Mouse (Mus musculus): ENCODE data around the gene BC029722.

Gene BC029722

DNA sequence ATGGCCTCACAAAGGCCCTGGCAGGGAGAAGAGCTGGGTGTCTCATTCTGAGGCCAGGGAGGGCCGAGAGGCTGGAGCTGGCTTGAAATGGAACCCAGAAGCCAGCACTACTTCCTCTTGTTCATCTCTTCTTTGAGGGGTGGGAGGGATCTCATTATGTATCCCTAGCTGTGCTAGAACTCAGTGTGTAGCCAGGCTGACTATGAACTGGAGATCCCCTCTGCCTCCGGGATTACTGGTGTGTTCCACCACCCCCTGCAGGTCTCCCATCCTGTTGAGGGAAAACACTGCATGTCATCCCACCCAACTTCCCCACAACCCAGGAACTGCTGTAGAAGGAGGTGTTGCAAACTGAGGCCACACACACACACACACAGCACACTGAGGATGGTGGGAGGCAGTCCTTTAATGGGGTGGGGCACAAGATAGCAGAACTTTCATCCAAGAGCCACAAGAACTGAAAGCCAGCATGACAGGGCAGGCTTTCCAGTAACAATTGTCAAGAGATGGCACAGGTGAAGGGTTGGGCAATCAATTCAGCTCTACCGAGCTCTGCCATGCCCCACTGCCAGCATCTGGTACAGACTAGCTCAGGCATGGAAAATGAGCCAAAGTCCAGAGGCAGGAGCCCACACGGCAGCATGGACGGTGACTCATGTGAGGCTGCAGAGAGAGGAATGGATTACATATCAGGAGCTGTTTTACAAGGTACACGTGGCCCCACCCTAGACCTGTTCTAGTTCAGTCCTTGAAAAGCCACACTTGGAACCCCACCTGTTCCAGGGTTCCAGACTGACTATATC is 424 bp upstream of the BC029722 start:
- DNase-seq (ENCODE audit: extremely low read depth, low read depth), result no peak

DNA sequence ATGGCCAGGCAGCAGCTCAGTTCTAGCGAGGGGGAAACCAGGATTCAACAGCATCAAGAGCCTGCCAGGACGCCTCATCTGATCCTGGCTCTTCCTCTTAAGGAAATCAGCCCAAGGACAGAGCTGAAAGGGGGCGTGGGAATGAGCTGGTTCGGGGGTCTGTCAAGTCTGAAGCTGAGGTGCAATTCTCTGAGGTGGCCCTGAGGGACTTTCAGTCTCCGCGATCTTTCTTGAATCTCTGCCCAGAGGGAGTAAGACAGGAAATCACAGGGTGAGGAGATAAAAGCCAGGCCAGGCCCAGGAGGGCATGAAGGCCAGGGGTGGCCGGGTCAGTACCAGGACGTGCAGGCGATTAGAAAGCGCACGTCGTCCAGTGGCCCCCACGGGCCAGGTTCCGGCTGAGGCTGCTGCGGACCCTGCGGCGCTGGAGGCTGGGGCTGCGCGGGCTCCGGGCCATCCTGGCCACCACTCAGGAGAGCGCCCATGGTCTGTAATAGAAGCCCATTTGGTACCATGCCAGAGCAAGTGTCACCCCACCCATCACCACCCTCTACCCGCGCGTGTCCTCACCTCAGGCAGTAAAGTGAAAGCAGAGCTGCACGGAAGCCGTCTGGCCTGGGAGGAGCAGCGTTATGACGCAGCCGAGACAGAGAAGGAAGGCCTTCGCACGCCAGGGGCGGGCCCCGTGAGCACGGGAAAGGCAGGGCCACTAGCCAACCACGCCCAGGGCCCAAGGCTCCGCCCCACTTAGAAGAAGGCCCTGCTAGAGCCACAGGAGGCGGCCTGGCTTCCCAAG is 432 bp downstream of the BC029722 start:
- DNase-seq (ENCODE audit: extremely low read depth, low read depth), result peak; percentile 85

DNA sequence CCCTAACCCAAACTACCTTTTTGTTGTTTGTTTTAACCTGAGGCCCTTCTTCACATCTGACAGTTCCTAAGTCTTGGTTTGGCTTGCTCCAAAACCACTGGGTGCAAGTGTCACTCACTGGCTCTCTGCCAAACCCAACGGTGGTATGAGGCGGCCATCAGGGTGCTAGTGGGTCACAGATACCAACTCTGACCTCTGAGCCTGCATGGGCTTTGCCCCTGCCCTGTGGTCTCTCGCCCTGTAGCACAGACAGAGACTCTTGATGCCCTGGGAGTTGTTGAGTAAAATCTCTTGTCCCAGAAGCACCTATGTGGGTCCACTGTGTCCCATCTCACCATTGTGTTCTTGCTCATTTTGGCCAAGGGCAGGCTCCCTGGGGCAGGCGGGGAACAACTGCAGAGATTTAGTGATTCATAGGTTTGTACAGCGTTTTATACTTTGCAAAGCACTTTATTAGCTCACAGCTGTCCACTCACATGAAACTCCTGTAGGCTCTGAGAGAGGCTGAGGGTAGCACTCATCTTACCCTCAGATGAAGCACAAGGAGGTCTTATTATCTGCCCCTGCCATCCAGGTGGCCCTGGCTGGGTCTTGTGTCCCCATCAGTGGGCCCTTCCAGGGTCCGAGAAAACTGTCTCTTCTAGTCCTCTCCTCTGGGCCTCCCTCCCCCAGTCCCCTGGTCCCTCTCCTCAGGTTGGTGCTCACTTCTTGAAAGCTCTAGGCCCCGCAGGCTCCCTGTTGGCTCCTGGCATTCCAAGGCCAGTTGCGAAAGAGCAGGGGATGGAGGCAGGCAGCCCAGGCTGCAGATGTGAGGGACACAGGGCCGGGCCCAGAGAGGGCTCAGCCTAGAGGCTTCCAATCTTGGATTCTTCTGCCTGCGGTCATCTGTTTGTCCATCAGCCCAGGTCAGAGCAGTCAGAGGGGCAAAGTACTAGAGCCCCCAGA is 1.7 kb downstream of the BC029722 start:
- no peak for DNase-seq (ENCODE audit: extremely low read depth, low read depth)

DNA sequence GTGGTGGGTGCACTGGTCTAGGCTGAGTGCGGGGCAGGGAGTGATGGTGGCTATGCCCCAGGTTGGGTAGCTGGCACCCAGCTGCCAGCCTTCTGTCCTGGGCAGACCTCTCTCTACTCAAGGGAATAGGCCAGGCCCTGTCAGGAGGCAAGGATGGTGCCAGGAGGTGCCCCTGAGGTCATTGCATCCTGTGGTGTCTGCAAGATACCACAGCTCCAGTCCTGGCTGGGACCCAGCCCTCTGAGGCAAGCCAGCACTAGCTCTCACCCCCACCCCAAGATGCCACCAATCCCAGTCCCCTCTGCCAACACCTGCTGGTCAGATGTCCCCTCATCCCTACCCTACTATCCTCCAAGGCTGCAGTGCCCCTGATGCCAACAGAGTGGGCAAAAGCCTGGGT is 3.0 kb downstream of the BC029722 start:
- no peak for DNase-seq (ENCODE audit: extremely low read depth, low read depth)

DNA sequence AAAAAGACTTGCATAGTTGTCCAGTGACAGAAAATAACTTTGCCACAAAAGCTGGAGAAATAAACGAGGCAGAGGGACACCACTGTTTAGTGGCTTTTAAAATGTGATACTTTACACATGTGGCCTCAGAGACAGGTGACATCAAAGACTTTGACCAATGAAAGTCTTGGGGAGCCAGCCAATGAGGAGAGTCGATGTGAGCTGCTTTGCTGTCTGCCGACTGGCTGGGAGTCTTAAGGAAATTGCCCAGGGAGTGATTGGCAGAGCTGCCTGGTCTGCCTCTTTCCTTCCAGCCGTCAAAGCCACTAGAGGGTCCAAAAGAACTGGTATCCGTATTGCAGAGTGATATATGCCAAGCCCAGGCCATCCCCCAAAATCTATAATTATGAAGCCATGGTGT is 4.4 kb downstream of the BC029722 start:
- peak; percentile 32 for DNase-seq (ENCODE audit: extremely low read depth, low read depth)

DNA sequence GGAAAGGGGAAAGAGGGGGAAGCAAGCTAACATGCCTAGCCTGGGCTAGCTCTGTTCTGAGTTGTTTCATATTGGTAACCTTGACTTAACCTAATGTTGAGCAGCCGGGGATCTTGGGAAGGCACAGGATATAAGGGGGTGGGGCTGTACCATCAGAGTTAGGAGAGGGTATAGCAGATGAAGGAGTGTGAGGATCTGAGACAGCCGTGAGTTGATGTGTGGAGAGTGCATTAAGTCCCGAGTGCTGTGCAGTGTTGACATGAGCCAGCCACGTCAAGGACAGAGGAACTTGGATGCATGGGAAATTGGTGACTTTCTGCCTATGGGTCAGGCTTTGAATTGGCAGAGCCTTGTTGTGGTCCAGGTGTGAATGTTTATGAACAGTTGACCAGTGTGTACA is 6.6 kb downstream of the BC029722 start:
- no peak for DNase-seq (ENCODE audit: extremely low read depth, low read depth)

DNA sequence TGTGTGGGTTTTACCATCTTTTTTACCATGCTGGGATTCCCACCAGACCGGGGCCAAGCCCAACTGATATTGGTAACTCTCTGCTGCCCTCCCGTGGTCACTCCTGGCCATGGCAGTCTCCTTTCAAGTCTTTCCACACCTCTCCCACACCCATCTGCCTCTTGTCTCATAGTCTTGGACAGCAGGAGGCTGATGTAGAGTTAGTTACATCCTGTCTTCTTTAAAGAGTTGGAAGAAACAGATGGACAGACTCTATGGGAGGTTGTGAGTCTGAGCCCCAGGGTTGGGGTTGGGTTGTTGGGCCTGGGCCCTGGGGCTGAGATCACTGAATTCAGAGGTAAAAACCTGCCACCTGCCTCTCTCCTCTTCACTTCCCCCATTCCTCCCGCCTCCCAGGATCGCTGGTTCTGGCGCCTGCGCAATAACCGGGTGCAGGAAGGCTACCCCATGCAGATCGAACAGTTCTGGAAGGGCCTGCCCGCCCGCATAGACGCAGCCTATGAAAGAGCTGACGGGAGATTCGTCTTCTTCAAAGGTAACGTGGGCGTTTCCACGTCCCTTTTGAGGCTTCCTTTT is 7.3 kb downstream of the BC029722 start:
- DNase-seq (ENCODE audit: extremely low read depth, low read depth), result peak; percentile 50

DNA sequence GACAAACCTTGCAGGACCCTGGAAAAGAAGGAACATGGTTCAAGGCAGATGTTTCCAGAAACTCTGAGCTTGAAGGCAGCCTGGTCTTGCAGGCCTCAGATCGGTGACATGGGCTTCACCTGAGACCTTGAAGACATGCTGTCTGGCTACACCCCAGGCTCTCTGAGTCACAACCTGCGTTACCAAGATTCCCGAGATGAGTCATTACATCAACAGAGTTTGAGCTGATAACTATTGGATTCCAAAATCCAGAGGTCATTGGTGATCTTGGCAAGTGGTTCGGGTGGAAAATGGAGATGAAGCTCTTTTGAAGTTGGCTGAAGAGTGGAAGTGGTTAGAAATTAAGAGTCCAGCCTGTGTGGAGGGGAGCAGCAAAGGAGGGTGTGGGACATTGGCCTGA is 9.6 kb downstream of the BC029722 start:
- DNase-seq (ENCODE audit: extremely low read depth, low read depth), result no peak

DNA sequence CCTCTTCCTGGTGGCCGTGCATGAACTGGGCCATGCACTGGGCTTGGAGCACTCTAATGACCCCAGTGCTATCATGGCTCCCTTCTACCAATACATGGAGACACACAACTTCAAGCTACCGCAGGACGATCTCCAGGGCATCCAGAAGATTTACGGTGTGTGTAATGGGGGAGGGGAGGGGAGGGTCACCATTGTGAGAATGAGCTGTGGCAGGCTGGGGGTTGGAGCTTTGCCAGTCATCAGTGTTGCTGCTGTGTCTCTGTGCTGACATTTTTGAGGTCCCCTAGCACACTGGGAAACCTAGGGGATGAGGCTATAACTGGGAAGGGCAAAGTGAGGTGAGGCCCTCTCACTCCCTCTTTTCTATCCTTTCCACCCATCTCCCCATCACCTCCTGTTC is 11.8 kb downstream of the BC029722 start:
- DNase-seq (ENCODE audit: extremely low read depth, low read depth), result no peak

DNA sequence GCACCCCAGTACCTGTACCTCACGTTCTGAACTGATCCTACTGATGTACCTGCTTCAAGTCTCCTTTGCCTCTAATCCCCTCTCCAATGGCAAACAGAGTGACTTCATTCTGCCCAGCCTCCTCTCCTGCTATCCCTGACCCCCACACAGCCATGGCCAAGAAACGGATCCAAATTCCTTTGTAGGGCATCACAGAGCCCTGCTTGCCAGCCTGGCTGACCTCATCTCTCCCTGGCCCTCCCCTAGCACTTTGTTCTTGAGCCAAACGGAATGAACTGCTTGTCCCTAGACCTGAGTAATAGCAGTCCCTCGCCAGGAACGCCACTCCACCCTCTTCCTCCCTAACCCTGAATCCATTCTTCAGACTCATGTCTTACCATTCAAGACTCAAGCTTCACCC is 12.7 kb downstream of the BC029722 start:
- no peak for DNase-seq (ENCODE audit: extremely low read depth, low read depth)

DNA sequence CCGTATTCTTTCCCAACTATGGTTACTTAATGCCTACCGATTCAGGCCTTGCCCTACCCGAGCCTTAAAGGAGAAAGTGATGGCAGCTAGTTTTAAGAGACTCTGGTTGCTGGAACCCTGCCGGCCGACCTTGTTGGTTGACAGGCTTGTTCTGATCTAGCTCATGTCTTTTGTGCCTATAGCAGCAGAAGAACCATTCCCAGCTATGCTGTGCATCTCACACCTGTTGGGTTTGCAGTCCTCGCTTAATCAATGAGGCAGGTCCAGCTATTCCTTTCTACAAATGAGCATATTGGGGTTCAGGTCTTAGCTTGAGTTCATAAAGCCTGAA is 13.3 kb downstream of the BC029722 start:
- DNase-seq (ENCODE audit: extremely low read depth, low read depth), result no peak

DNA sequence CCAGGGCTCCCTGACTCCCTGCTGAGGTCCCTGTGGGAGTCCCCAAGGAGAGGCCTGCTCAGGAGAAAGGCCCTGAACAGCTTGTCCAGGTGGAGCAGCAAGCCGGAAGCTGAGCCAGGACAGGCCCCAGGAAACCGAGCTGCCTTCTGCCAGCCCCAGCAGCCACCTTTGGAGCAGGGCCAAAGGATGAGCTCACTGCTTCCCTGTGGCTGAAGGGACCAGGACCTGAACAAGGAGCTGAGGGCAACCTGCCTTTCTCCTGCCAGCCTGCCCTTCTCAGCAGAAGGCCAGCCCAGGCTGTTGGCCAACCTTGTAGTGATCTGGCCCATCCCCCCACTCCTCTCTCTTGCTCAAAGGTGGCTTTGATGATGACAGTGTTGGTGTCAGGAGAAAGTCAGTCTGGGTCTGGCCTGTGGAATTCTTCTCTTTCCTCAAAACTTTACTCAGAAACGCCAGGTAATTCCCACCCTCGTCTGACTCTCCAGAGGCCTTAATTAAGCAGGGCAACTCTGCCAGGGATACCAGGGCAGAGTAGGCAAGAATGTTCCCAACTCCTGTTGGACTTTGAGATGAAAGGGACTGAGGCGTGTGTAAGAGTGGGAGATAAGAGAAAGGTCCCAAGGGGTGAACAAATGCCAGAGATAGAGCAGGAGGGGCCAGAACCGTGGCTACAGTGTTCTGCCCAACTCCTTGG is 13.8 kb downstream of the BC029722 start:
- no peak for DNase-seq (ENCODE audit: extremely low read depth, low read depth)

DNA sequence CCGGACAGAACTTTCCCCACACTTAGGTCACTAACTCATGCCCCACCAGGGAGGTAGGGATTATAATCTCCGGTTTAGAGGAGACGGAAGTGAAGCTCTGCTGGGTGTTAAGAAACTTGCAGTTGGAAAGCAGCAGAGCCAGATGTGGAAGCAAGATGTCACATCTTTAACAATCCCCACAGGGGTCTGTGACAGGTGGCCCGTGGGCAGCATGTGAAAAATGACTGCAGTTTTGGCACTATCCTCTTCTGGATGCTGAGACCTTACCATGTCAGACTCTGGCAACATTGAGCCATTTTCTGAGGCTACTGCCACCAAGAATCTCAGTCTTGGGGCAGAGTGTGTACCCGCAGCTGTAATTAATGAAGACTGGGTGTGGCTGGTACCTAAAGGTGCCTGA is 15.2 kb downstream of the BC029722 start:
- no peak for DNase-seq (ENCODE audit: extremely low read depth, low read depth)

DNA sequence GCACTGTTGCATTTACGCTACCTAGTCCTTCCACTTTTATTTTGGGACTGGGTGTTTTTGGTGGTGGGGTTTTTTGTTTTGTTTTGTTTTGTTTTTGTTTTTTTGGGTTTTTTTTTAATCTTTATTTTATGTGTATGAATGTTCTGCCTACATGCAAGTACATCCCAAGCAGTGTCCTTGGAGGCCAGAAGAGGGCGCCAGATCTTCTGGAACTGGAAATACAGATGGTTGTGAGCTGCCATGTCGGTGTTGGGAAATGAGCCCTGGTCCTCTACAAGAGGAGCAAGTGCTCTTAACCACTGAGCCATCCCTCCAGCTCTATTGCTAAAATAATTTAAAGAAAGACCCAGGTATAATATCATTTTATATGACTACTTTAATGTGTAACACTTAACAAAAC is 16.5 kb downstream of the BC029722 start:
- peak; percentile 36 for DNase-seq (ENCODE audit: extremely low read depth, low read depth)

DNA sequence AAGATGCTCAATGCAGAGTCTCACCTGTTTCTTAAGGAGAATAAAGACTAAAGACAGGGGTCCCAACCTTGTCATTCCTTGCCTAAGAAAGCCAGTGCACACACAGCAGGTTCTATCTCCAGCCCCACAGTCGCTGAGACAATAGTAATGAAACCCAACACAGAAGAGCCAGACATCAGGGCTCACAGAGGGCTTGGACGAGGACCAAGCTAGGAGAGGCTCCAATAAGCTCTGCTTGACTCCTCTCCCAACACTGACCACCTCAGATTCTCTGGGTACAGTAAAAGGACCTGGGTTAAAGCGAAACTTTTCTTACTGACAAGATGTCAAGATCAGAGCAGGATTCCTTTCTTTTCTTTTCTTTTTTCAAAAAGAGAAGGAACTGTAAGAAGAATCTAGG is 20.6 kb downstream of the BC029722 start:
- no peak for DNase-seq (ENCODE audit: extremely low read depth, low read depth)

DNA sequence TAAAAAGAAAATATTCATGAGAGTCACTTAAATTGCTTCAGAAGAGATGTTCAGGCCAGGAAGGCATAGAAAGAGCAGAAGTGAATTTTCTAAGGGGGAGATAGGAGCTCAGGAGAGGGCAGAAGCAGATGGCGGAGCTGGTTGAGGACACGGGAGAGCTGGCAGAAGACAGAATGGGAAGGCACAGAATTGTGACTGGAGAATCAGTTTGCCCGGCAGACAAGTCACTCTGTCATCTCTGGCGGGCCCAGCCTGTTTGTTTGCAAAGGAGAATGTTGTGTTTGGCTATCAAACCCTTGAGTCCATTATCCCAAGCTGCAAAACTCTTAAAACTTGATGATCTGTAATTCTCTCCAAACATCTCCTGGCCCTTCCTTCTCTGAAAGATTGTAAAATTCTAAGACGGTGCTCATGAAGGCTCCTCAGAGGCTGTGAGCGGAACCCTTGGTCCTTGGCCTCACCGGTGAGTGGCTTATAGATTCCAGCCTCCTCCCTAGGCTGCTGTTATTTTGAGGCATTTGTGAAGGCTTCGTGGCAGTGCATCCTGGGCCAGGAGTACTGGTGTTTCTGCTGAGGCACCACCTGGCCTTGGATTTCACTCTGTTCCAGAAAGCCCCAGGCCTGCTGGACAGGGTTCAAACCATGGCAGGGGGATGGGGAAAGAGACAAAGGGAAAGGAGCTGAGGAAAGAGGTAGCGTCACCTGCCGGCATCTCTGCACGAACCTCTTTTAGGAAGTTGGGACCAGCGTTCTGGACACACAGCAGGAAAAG is 24.4 kb downstream of the BC029722 start:
- DNase-seq (ENCODE audit: extremely low read depth, low read depth), result no peak

DNA sequence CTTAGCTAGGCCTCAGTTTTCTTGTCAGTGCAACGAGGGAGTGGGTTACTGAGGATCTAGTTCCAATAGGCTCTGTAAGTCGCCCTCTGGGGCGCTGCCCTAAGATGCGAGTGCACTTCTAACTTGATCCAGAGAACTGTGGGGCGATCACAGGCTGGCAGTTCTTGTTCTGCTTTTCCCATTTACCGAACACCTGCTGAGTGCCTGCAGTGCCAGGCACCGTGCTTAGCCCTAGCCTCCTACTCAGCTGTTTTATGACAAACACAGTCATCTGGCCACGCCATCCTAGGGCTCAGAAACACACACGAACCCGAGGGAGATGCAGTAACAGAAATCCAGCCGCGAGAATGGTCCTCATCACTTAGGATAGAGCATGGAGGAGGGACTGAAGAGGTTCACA is 26.3 kb downstream of the BC029722 start:
- DNase-seq (ENCODE audit: extremely low read depth, low read depth), result no peak

DNA sequence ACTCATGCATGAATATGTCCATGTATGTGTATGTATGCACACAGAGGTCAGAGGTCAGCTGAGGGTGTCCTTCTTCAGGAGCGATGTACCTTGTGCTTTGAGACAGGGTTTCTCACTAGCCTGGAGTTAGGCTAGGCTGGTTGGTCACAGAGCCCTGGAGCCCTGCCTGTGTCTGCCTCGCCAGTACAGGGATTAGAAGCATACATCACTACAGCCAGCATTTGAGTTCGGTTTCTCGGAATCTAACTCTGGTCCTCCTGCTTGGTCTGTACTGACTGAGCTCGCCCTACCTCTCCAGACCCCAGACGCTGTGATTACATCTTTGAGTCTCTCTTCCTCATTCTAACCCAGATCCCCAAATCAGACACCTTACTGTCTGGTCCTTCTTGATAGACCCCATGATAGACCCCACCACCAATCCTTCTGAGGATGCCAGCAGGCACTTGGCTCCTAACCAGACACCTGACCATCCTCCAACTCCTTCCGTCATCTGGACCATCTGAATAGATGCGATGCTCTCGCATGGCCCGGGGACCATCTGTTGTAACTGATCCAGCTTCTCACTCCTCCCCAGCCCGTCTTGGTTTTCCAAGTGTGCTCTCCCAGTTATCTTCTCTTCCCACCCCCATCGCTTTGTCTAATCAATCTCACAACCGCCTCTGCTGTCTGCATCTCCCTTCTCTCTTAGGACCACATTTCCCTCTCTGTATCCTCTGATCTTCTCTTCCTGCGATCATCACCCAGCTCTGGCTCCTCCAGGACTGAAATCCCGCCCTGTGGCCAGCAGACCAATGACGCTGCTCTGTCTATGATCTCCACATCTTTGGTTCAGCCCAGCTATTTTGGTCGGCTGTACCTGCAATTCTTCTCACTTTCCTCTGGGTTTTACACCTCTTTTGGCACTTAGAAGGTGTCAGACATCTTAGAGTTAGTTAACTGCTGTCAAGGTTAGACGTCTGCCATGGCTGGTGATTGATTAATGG is 31.0 kb downstream of the BC029722 start:
- no peak for DNase-seq (ENCODE audit: extremely low read depth, low read depth)

DNA sequence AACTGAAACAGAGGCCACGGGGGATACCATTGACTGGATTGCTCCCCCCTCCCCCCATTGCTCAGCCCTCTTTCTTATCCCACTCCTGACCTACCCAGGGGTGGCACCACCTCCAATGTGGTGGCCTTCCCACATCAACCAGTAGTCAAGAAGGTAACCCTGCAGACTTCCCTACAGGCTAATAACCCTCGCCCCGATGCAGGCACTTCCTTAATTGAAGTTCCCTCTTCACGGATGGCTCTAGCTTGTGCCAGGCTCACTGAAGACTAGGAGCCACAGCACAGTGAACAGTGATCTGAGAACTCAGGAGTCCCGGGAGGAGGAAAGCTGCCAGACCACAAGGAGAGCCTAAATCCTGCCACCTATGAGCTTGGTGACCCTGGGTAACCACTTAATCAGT is 32.3 kb downstream of the BC029722 start:
- peak; percentile 18 for DNase-seq (ENCODE audit: extremely low read depth, low read depth)
